ENCODE assay signal across 12 mouse cellular contexts in genomic region chr7:98391351-98391936, GRCm38 (mm10). TPM values are rescaled to one million over a fixed set of nuclear protein-coding genes. Genes with fewer than 3 reads are reported as not detected.
DNase-seq lines count a peak whose midpoint lies in the region; ATAC-seq and TF ChIP-seq lines count a peak whose summit lies in the region.
"Had no signal": no experiment of that assay in that cellular context is flagged by ENCODE, and none has a peak within 500 bp of the region (broad histone marks: within the 10 kb centered on the region; RNA-seq: fewer than 3 reads in every experiment).

No protein-coding gene starts in this region.

- no peak overlapping the region for H3K4me3 ChIP-seq in forebrain, embryonic 13.5 days
- H3K4me3 ChIP-seq in forebrain, embryonic 12.5 days (replicated peaks), result no peak overlapping the region
- no peak overlapping the region for H3K4me3 ChIP-seq in stomach, postnatal 0 days (ENCODE audit: low read depth, low read length)
- H3K4me3 ChIP-seq: midbrain, embryonic 12.5 days had no signal

- no peak overlapping the region for H3K27ac ChIP-seq in forebrain, embryonic 13.5 days
- H3K27ac ChIP-seq in forebrain, embryonic 12.5 days, result no peak overlapping the region
- 0 out of 2 replicates have a peak overlapping the region, but pooled peaks have one; percentile 65 for H3K27ac ChIP-seq in stomach, postnatal 0 days (replicated peaks)
- H3K27ac ChIP-seq: midbrain, embryonic 12.5 days had no signal

- no peak for TF ChIP-seq EP300 in stomach, postnatal 0 days (optimal IDR thresholded peaks at IDR 0.05)

- H3K9ac ChIP-seq in forebrain, embryonic 13.5 days, result no peak overlapping the region
- H3K9ac ChIP-seq in forebrain, embryonic 12.5 days, result no peak overlapping the region
- no peak overlapping the region for H3K9ac ChIP-seq in stomach, postnatal 0 days (ENCODE audit: low read length)
- H3K9ac ChIP-seq: midbrain, embryonic 12.5 days had no signal

- no peaks in the 10 kb centered on the region for H3K27me3 ChIP-seq in forebrain, embryonic 13.5 days
- H3K27me3 ChIP-seq in forebrain, embryonic 12.5 days, result no peaks in the 10 kb centered on the region
- H3K27me3 ChIP-seq in stomach, postnatal 0 days (ENCODE audit: control insufficient read depth, insufficient read depth, low read length), result no peaks in the 10 kb centered on the region
- H3K27me3 ChIP-seq: midbrain, embryonic 12.5 days had no signal

- WGBS in forebrain, embryonic 13.5 days, result 73% methylated on average over 7 of the region's 7 CpGs
- WGBS in forebrain, embryonic 12.5 days, result 89% methylated on average over 7 of the region's 7 CpGs
- WGBS in stomach, postnatal 0 days, result 46% methylated on average over 7 of the region's 7 CpGs

- peak; percentile 27 for DNase-seq in kidney, adult 9 months
- no peak for DNase-seq in kidney, postnatal 10 days
- peak; percentile 70 to 76 for DNase-seq in right cerebral cortex, postnatal 10 days (ENCODE audit: low spot score in 2 of 2)
- no peak for DNase-seq in right cerebral cortex, postnatal 36 days (ENCODE audit: low spot score in 2 of 2)
- DNase-seq in stomach, postnatal 0 days (ENCODE audit: low spot score), result no peak

- ATAC-seq in forebrain, embryonic 13.5 days, result peak; percentile 68
- no peak for ATAC-seq in forebrain, embryonic 12.5 days (ENCODE audit: low FRiP score)
- ATAC-seq in stomach, postnatal 0 days (ENCODE audit: low FRiP score, low TSS enrichment), result peak; percentile 56
- no peak for ATAC-seq in erythroblast, adult 5-6 weeks (replicated peaks; ENCODE audit: low FRiP score, poor library complexity, severe bottlenecking)

- H3K4me1 ChIP-seq in forebrain, embryonic 13.5 days, result peaks cover 18% of the 10 kb centered on the region; the same call in 1 of the 2 replicates
- no peaks in the 10 kb centered on the region for H3K4me1 ChIP-seq in forebrain, embryonic 12.5 days
- peaks cover 6% of the 10 kb centered on the region; the same call in 1 of the 2 replicates for H3K4me1 ChIP-seq in stomach, postnatal 0 days (replicated peaks; ENCODE audit: control insufficient read depth, insufficient read depth)

- no peak for TF ChIP-seq CTCF in stomach, postnatal 0 days (IDR thresholded peaks at IDR 0.05; ENCODE audit: low read depth)

- no peaks in the 10 kb centered on the region for H3K9me3 ChIP-seq in forebrain, embryonic 13.5 days (replicated peaks)
- H3K9me3 ChIP-seq in forebrain, embryonic 12.5 days, result no peaks in the 10 kb centered on the region
- no peaks in the 10 kb centered on the region for H3K9me3 ChIP-seq in stomach, postnatal 0 days (ENCODE audit: control insufficient read depth, low read length)
- H3K9me3 ChIP-seq: midbrain, embryonic 12.5 days had no signal

- H3K36me3 ChIP-seq in forebrain, embryonic 13.5 days (ENCODE audit: poor library complexity, severe bottlenecking), result no peaks in the 10 kb centered on the region
- H3K36me3 ChIP-seq in forebrain, embryonic 12.5 days (replicated peaks), result no peaks in the 10 kb centered on the region
- no peaks in the 10 kb centered on the region for H3K36me3 ChIP-seq in stomach, postnatal 0 days (ENCODE audit: control insufficient read depth, insufficient read depth, low read length)
- H3K36me3 ChIP-seq: midbrain, embryonic 12.5 days had no signal

- H3K4me2 ChIP-seq in forebrain, embryonic 13.5 days, result no peak overlapping the region
- H3K4me2 ChIP-seq in forebrain, embryonic 12.5 days, result no peak overlapping the region
- no peak overlapping the region for H3K4me2 ChIP-seq in stomach, postnatal 0 days (replicated peaks; ENCODE audit: low read depth)
- H3K4me2 ChIP-seq: midbrain, embryonic 12.5 days had no signal

RNA-seq across cellular contexts. Expression of gene Tsku, which starts 30.3 kb away (rescaled TPM):
- polyA plus RNA-seq in forebrain, embryonic 13.5 days (2015; fragmentation: Nextera tagmentation; extraction: Ambion mirVana), result 6.4 and 7.6 TPM in 2 replicates
- polyA plus RNA-seq in forebrain, embryonic 12.5 days (2016; fragmentation: Nextera tagmentation; extraction: Ambion mirVana), result 6.5 and 7.7 TPM in 2 replicates
- 29.9 and 34.0 TPM in 2 replicates for polyA plus RNA-seq in stomach, postnatal 0 days (2015; fragmentation: Nextera tagmentation; extraction: Ambion mirVana)
- total RNA-seq in erythroblast, adult 5-6 weeks (2015; ENCODE audit: low replicate concordance), result not detected in 2 replicates
- total RNA-seq in erythroblast, adult 5-6 weeks (2017; ENCODE audit: low replicate concordance), result 1.1 TPM in 1 of 2 replicates, not detected in the other

RNA-seq across cellular contexts. Expression of gene Gucy2d, which starts 48.8 kb away (rescaled TPM):
- polyA plus RNA-seq in forebrain, embryonic 13.5 days (2015; fragmentation: Nextera tagmentation; extraction: Ambion mirVana), result not detected in 2 replicates
- not detected in 2 replicates for polyA plus RNA-seq in forebrain, embryonic 12.5 days (2016; fragmentation: Nextera tagmentation; extraction: Ambion mirVana)
- polyA plus RNA-seq in stomach, postnatal 0 days (2015; fragmentation: Nextera tagmentation; extraction: Ambion mirVana), result 0.02 TPM in 1 of 2 replicates, not detected in the other
- not detected in 2 replicates for total RNA-seq in erythroblast, adult 5-6 weeks (2015; ENCODE audit: low replicate concordance)
- total RNA-seq in erythroblast, adult 5-6 weeks (2017; ENCODE audit: low replicate concordance), result not detected in 2 replicates
- total RNA-seq: adrenal gland, adult 18-20 months; layer of hippocampus, postnatal 36 days had no signal
- polyA plus RNA-seq: gonadal fat pad, adult 2 months; midbrain, embryonic 12.5 days had no signal

Comparison
In these comparisons a context has a peak if more than half of its experiments do, and no peak if none do; other contexts are left out.
1. ATAC-seq: peak in forebrain, embryonic 13.5 days (single experiment) and stomach, postnatal 0 days (single experiment); none in forebrain, embryonic 12.5 days (single experiment) and erythroblast, adult 5-6 weeks (single experiment).
2. DNase-seq: peak in kidney, adult 9 months (single experiment) and right cerebral cortex, postnatal 10 days (2 of 2); none in kidney, postnatal 10 days (single experiment), right cerebral cortex, postnatal 36 days (0 of 2) and stomach, postnatal 0 days (single experiment).